Comparison of ENCODE assay signal across 9 mouse cellular contexts in the genomic region with DNA sequence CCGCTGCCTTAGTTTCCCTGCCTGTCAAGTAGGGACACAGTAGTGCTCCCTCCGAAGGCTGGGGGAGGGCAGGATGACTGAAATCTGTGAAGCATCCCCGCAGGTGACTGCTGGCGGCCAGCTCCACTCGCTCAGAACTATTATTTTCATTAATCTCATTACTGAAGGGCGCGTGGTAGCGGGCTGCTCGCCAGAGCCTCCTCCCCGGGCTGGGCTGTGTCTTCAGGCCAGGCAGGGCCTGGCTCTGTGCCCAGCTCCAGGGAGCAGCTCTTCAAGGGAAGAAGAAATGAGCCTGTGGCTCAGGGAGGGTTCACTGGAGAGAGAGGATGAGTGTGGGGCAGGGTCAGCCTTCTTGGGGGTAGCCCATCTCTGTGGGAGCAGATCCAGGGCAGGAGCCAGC. TPM values are rescaled to one million over a fixed set of nuclear protein-coding genes. Genes with fewer than 3 reads are reported as not detected.
DNase-seq lines count a peak whose midpoint lies in the region; ATAC-seq lines count a peak whose summit lies in the region.
"Had no signal": no experiment of that assay in that cellular context is flagged by ENCODE, and none has a peak within 500 bp of the region (broad histone marks: within the 10 kb centered on the region; RNA-seq: fewer than 3 reads in every experiment).

No protein-coding gene starts in this region.

- DNase-seq in midbrain, embryonic 10.5 days (ENCODE audit: low spot score): no peak
- DNase-seq in midbrain, embryonic 11.5 days (ENCODE audit: low spot score, missing footprints): no peak
- DNase-seq in cerebellum, adult 9-11 months: peak; percentile 84
- DNase-seq in gastrocnemius, postnatal 36 days: peak; percentile 45 to 48
- DNase-seq in kidney, adult 11 months: peak; percentile 36
- DNase-seq in lung, postnatal 4 days: peak; percentile 74 to 88
- DNase-seq in thymus, postnatal 0 days (ENCODE audit: low spot score): no peak
- no peak for DNase-seq in thymus, postnatal 36 days

- no peak overlapping the region for H3K4me3 ChIP-seq in midbrain, embryonic 10.5 days
- H3K4me3 ChIP-seq in midbrain, embryonic 11.5 days (ENCODE audit: low read depth, low read length): no peak overlapping the region
- H3K4me3 ChIP-seq: megakaryocyte, embryonic 14.5 days had no signal

- intact Hi-C loops in gastrocnemius, postnatal 36 days (cut with DNase I): no loop called here

- H3K27me3 ChIP-seq in midbrain, embryonic 10.5 days (ENCODE audit: low read depth, poor library complexity, severe bottlenecking): peaks cover 59% of the 10 kb centered on the region
- H3K27me3 ChIP-seq in midbrain, embryonic 11.5 days (ENCODE audit: control insufficient read depth, insufficient read depth, low read length): peaks cover 2% of the 10 kb centered on the region; the same call in 1 of the 2 replicates

- 0 out of 2 replicates have a peak overlapping the region, but pooled peaks have one; percentile 18 for H3K27ac ChIP-seq in midbrain, embryonic 10.5 days (replicated peaks)
- no peak overlapping the region for H3K27ac ChIP-seq in midbrain, embryonic 11.5 days (ENCODE audit: low read depth, low read length)

- no peaks in the 10 kb centered on the region for H3K9me3 ChIP-seq in midbrain, embryonic 10.5 days (replicated peaks)
- no peaks in the 10 kb centered on the region for H3K9me3 ChIP-seq in midbrain, embryonic 11.5 days (ENCODE audit: control insufficient read depth, low read length)

- ATAC-seq in midbrain, embryonic 11.5 days (ENCODE audit: low FRiP score): no peak

- no peaks in the 10 kb centered on the region for H3K36me3 ChIP-seq in midbrain, embryonic 10.5 days
- no peaks in the 10 kb centered on the region for H3K36me3 ChIP-seq in midbrain, embryonic 11.5 days (ENCODE audit: control insufficient read depth, insufficient read depth, low read length)

- 28% methylated on average over 10 of the region's 10 CpGs for WGBS in midbrain, embryonic 10.5 days
- WGBS in midbrain, embryonic 11.5 days: 21% methylated on average over 10 of the region's 10 CpGs

- no peak overlapping the region for H3K9ac ChIP-seq in midbrain, embryonic 11.5 days (ENCODE audit: low read length)

- H3K4me1 ChIP-seq in midbrain, embryonic 10.5 days: peaks cover 41% of the 10 kb centered on the region
- H3K4me1 ChIP-seq in midbrain, embryonic 11.5 days (ENCODE audit: control insufficient read depth, insufficient read depth, low read length): peaks cover 9% of the 10 kb centered on the region; the same call in 1 of the 2 replicates

- H3K4me2 ChIP-seq in midbrain, embryonic 11.5 days: no peak overlapping the region

RNA-seq across cellular contexts. Expression of a gene that starts 38.3 kb away (rescaled TPM):
- 16.7 and 22.9 TPM in 2 replicates for polyA plus RNA-seq in midbrain, embryonic 10.5 days (2016; fragmentation: Nextera tagmentation; extraction: Ambion mirVana)
- polyA plus RNA-seq in midbrain, embryonic 11.5 days (2014; fragmentation: Nextera tagmentation; extraction: Ambion mirVana): 22.0 and 27.3 TPM in 2 replicates
- 1 to 10 TPM; 4.4 to 7.9 TPM for total RNA-seq in gastrocnemius, postnatal 36 days (2021)
- 668 and 754 TPM in 2 replicates for polyA plus RNA-seq in thymus, postnatal 0 days (2015; fragmentation: Nextera tagmentation; extraction: Ambion mirVana)

Comparison
In these comparisons a context has a peak if more than half of its experiments do, and no peak if none do; other contexts are left out.
1. DNase-seq: peak in cerebellum, adult 9-11 months (single experiment), gastrocnemius, postnatal 36 days (2 of 2), kidney, adult 11 months (single experiment) and lung, postnatal 4 days (2 of 2); none in midbrain, embryonic 10.5 days (single experiment), midbrain, embryonic 11.5 days (single experiment), thymus, postnatal 0 days (single experiment) and thymus, postnatal 36 days (0 of 2).
2. RNA of a gene that starts 38.3 kb away (polyA plus RNA-seq): 668 to 754 TPM in thymus, postnatal 0 days; 22.0 to 27.3 TPM in midbrain, embryonic 11.5 days and 16.7 to 22.9 TPM in midbrain, embryonic 10.5 days; every median in the first group is over 10 times any median in the second.